Mouse (Mus musculus) liver, embryonic 14.5 days (tissue): ENCODE results near the gene Gm1113.

Source experiments
- CTCF ChIP-seq: IDR thresholded peaks from 2 replicates; pipeline ENCODE4 v1.5.1; 2016; ENCODE audit warnings: antibody characterized with exemption, low read depth, control low read depth
- EP300 ChIP-seq: IDR thresholded peaks from 2 replicates; pipeline ENCODE4 v1.6.1; 2016; ENCODE audit warnings: antibody characterized with exemption, low read depth

- TF ChIP-seq CTCF (no peak), EP300 (no peak)
These were observed 1.9 kb downstream of the Gm1113 start for GRCm38 (mm10) chr9:35516182-35516581.
